Mouse (Mus musculus): Measurements from ENCODE around the gene Nploc4. TPM values are rescaled to one million over a fixed set of nuclear protein-coding genes. Genes with fewer than 3 reads are reported as not detected.

The Nploc4 gene
- total RNA-seq, 1 experiment from 2014 or later, result 82.5 TPM

DNA sequence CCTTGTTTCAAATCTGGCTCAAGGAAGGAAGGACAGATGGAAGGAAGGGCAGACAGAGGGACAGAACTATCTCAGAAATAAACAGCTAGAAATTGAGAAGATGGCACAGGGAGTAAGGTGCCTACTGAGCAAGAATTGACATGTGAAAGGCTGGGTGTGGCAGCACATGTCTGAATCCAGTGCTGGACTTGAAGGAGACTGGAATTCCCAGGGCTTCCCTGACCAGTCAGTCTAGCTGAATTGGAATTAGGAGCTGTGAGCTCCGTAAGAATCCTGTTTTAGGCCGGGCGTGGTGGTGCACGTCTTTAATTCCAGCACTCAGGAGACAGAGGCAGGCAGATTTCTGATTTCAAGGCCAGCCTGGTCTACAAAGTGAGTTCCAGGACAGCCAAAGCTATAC is 95.8 kb downstream of the Nploc4 start:
- no peak for DNase-seq

DNA sequence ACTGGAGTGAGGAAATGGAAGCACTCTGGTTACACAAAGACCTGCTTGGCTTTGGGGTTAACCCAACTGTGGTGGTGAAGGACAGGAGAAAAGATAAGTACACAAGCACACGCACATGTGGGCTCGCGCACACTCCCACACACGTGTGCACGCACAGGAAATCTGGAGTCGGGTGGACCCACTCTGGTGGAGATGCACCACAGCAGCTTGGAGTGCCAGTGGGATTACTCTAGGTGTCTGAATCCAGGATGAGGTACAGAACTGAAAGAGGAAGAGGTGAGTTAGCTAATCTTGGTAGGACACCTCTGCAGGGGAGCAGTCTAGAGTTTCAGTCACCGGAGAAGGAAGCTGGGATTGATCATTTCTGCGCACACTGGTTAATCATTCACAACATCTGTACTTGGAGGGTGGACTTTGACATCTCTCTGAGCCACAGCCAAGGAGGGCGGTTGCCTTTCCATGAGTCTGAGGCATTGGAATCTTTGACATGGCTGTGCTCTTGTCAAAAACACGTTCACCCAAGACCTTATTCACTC is 97.5 kb downstream of the Nploc4 start:
- no peak for DNase-seq

DNA sequence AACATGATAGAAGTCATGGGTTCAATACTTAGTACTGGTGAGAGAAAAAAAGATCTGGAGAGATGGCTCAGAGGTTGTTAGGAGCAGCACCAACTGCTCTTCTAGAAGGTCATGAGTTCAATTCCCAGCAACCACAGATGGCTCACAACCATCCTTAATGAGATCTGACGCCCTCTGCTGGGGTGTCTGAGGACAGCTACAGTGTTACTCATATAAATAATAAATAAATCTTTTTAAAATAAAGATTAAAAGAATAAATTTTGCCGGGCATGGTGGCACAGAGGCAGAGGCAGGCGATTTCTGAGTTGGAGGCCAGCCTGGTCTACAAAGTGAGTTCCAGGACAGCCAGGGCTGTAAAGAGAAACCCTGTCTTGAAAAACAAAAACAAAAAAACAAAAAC is 98.7 kb downstream of the Nploc4 start:
- DNase-seq, result no peak

DNA sequence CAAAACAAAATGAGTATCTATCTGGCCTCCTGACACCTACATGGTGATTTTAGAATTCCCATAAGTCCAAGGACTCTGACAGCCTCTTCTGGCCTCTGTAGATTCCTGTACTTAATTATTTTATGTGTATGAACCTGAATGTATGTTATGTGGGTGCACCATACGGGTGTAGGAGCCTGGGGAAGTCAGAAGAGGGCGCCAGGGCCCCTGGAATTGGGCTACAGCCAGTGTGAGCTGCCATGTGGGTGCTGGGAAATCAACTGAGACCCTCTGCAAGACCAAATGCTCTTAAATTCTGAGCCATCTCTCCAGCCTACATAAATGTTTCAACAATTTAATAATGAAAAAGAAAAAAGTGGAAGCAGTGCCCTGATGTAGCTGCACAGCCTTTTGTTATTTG is 100.1 kb downstream of the Nploc4 start:
- no peak for DNase-seq

DNA sequence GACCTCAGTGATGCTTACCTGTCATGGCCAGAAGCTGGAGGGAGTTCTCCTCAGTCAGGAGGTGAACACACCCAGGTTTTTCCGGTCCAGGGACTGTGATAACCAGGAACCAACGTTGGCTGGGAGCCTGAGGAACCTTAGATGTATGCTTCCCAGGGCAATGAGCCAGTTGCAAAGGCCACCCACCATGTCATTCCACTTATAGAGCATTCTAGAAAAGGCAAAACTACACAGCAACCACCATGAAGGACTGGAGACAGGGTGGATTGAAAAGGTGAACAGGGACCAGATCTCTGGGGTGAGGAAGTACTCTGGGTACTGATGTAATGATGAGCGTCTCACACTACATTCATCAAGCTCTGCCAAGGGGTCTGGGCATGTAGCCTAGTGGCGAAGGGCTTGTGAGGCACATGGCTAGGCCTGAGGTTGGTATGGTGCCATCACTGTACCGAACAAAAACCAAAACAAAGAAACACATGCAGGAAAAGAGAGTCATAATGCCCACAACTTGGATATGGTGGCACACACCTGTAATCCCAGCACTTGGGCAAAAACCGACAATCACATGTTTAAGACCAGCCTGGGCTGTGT is 102.0 kb downstream of the Nploc4 start:
- no peak for DNase-seq

Small RNA genes within 50 kb of the gene (microRNA-seq; reads per million reads assigned to microRNA genes)
- gene Gm23419 (0 reads per million in 2 experiments), gene Mir6935 (0 to 1.3 reads per million in 2 experiments)

Other genes starting within 250 kb of the Nploc4 start
- 12.4 and 17.2 TPM in 2 replicates for gene Bahcc1, start 204.8 kb downstream of the Nploc4 start, total RNA-seq (2021)
- gene Actg1, start 89.2 kb downstream of the Nploc4 start, total RNA-seq (2021), result 1,064 and 1,109 TPM in 2 replicates
- 0.37 and 0.71 TPM in 2 replicates for gene Fscn2, start 76.2 kb downstream of the Nploc4 start, total RNA-seq (2021)
- gene Faap100, start 58.9 kb downstream of the Nploc4 start, total RNA-seq (2021), result 18.7 and 24.6 TPM in 2 replicates
- gene Tspan10, start 4.9 kb upstream of the Nploc4 start, total RNA-seq (2021), result 2.3 and 4.7 TPM in 2 replicates
- 0.33 TPM in 1 of 2 replicates, not detected in the other for gene Pde6g, start 15.8 kb upstream of the Nploc4 start, total RNA-seq (2021)
- gene Oxld1, start 20.4 kb upstream of the Nploc4 start, total RNA-seq (2021), result 53.9 and 58.6 TPM in 2 replicates
- 20.6 and 28.1 TPM in 2 replicates for gene Ccdc137, start 20.4 kb upstream of the Nploc4 start, total RNA-seq (2021)
- gene Arl16, start 29.9 kb upstream of the Nploc4 start, total RNA-seq (2021), result 19.6 and 23.4 TPM in 2 replicates
- 161 TPM in 2 replicates for gene Mrpl12, start 46.9 kb upstream of the Nploc4 start, total RNA-seq (2021)
- gene Slc25a10, start 54.1 kb upstream of the Nploc4 start, total RNA-seq (2021), result 50.7 and 64.4 TPM in 2 replicates
- gene Gcgr, start 93.0 kb upstream of the Nploc4 start, total RNA-seq (2021), result 2.3 and 11.7 TPM in 2 replicates
- gene Mcrip1, start 112.0 kb upstream of the Nploc4 start, total RNA-seq (2021), result 52.6 and 67.9 TPM in 2 replicates
- gene Ppp1r27, start 113.4 kb upstream of the Nploc4 start, total RNA-seq (2021), result 0.48 TPM in 1 of 2 replicates, not detected in the other
- 449 and 479 TPM in 2 replicates for gene P4hb, start 135.5 kb upstream of the Nploc4 start, total RNA-seq (2021)
- 268 and 310 TPM in 2 replicates for gene Arhgdia, start 143.9 kb upstream of the Nploc4 start, total RNA-seq (2021)
- 120 and 128 TPM in 2 replicates for gene Alyref, start 160.7 kb upstream of the Nploc4 start, total RNA-seq (2021)
- gene Anapc11, start 160.7 kb upstream of the Nploc4 start, total RNA-seq (2021), result 68.3 and 69.0 TPM in 2 replicates
- gene Npb, start 170.8 kb upstream of the Nploc4 start, total RNA-seq (2021), result 1.6 TPM in 1 of 2 replicates, not detected in the other
- 148 and 187 TPM in 2 replicates for gene Pcyt2, start 180.2 kb upstream of the Nploc4 start, total RNA-seq (2021)
- 37.1 and 39.7 TPM in 2 replicates for gene Sirt7, start 187.5 kb upstream of the Nploc4 start, total RNA-seq (2021)
- gene Mafg, start 195.9 kb upstream of the Nploc4 start, total RNA-seq (2021), result 51.8 and 55.3 TPM in 2 replicates
- 1.6 TPM in 2 replicates for gene Pycr1, start 206.1 kb upstream of the Nploc4 start, total RNA-seq (2021)
- 0.94 TPM in 1 of 2 replicates, not detected in the other for gene Myadml2, start 210.4 kb upstream of the Nploc4 start, total RNA-seq (2021)
- gene Notum, start 223.5 kb upstream of the Nploc4 start, total RNA-seq (2021), result 8.3 and 11.2 TPM in 2 replicates
- 69.4 and 71.3 TPM in 2 replicates for gene Aspscr1, start 235.3 kb upstream of the Nploc4 start, total RNA-seq (2021)

Measured in adrenal gland, postnatal 14 days (tissue).